Mouse (Mus musculus) intestine, embryonic 14.5 days (tissue): ENCODE results near the gene Gm34653. TPM values are rescaled to one million over a fixed set of nuclear protein-coding genes. Genes with fewer than 3 reads are reported as not detected.
"Not testable (repeated sequence)": the region's sequence is repeated elsewhere in the genome, so short reads cannot be mapped to it uniquely, and the experiment has no call there.

Experiments used
- ATAC-seq: fragments of 200-750 bp; cut with Nextera tagmentation; replicated peaks from 2 replicates; pipeline ENCODE4 v1.8.0; 2017; ENCODE audit warnings: low read depth, moderate number of reproducible peaks, moderate TSS enrichment, moderate library complexity; ENCODE audit not compliant: low FRiP score, low TSS enrichment
- DNase-seq: peaks from one replicate; pipeline ENCODE4 v3.0.0-alpha.2; 2018; ENCODE audit warnings: low spot score
- H3K27ac ChIP-seq: fragments of 300-500 bp; sonication (generic); 2 replicates; pipeline ENCODE4 v1.5.1; 2014; ENCODE audit warnings: low read depth, mild to moderate bottlenecking, control low read depth
- H3K27me3 ChIP-seq: fragments of 300-500 bp; sonication (generic); replicated peaks from 2 replicates; pipeline ENCODE4 v1.6.1; 2014; ENCODE audit warnings: low read length, control low read depth; ENCODE audit not compliant: control insufficient read depth, insufficient read depth
- H3K36me3 ChIP-seq: fragments of 300-500 bp; sonication (generic); 2 replicates; pipeline ENCODE4 v1.6.1; 2014; ENCODE audit warnings: low read length, control low read depth; ENCODE audit not compliant: control insufficient read depth, insufficient read depth
- H3K4me1 ChIP-seq: fragments of 300-500 bp; sonication (generic); replicated peaks from 2 replicates; pipeline ENCODE4 v1.6.1; 2014; ENCODE audit warnings: low read length, control low read depth, mixed read lengths; ENCODE audit not compliant: control insufficient read depth, insufficient read depth
- H3K4me2 ChIP-seq: fragments of 300-500 bp; sonication (generic); 2 replicates; pipeline ENCODE4 v1.6.1; 2014; ENCODE audit warnings: low read length
- H3K4me3 ChIP-seq: fragments of 300-500 bp; sonication (generic); 2 replicates; pipeline ENCODE4 v1.5.1; 2014; ENCODE audit warnings: low read depth, low read length, control low read depth, mixed read lengths
- H3K9ac ChIP-seq: fragments of 300-500 bp; sonication (generic); 2 replicates; pipeline ENCODE4 v1.6.1; 2014; ENCODE audit warnings: mild to moderate bottlenecking, low read length
- H3K9me3 ChIP-seq: fragments of 300-500 bp; sonication (generic); 2 replicates; pipeline ENCODE4 v1.6.1; 2016; ENCODE audit warnings: low read length, control low read depth; ENCODE audit not compliant: control insufficient read depth
- WGBS: fragments of 180-500 bp; shearing (Covaris S2); extraction: QIAGEN DNeasy Blood & Tissue Kit; methylation state at CpG from one replicate; pipeline ENCODE4 v1.1.7; 2014; 5-methylcytosine and 5-hydroxymethylcytosine counted together
- polyA plus RNA-seq: library from polyadenylated mRNA; unstranded; fragments of >200 nt; fragmentation: Nextera tagmentation; extraction: Ambion mirVana; gene quantifications from 2 replicates; pipeline ENCODE4 v1.2.1, GENCODE M21; 2014

Gm34653 gene
- polyA plus RNA-seq, 1 experiment from 2014 or later: not detected

DNA sequence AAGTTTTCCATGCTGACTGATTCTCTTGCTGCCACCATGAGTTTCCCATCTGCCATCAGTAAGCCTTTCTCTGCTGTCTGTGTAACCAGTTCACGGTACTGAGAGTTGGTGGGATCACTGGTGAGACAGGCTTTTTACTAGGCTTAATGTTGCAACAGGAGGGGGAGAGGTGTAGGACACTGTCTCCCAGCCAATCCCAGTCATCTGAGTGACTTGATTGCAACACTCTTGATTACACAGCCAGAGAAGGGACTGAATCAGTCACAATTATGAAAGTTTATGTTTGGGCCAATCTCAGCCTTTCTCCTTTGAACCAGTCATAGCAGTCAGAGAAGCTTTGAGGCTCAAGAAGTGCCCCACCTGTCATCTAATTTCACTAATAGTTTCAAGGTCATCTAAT lies 4.8 kb upstream of the Gm34653 start:
- Histone ChIP-seq H3K4me3 (no peak overlapping the region), H3K4me2 (no peak overlapping the region), H3K9ac (no peak overlapping the region), H3K27ac (no peak overlapping the region), H3K27me3 (no peaks in the 10 kb centered on the region), H3K36me3 (no peaks in the 10 kb centered on the region; the same call in 1 of the 2 replicates), H3K4me1 (peaks cover 13% of the 10 kb centered on the region; the same call in 1 of the 2 replicates), H3K9me3 (no peaks in the 10 kb centered on the region)
- no peak for ATAC-seq
- no peak for DNase-seq
- 92% methylated on average over 1 of the region's 1 CpGs for WGBS

DNA sequence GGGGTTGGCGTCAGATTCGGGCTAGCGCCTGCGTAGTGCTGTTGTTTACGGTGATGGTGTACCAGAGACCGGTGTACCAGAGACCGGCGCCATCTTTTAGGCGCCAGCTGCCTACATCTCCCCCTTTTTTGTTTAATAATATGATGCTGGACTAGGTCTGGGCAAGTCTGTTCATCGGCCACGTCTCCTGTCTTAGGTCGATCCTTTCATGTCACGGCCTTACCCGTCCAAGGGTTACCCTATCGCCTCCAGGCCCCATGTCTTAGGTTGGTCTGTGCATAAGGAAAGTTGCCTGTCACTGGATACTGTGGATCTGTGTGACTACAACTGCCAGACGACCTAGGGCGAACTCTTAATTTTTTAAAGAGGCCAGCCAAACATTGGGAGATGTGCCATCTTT lies 2.7 kb upstream of the Gm34653 start:
- H3K4me1 ChIP-seq: not testable (repeated sequence)

DNA sequence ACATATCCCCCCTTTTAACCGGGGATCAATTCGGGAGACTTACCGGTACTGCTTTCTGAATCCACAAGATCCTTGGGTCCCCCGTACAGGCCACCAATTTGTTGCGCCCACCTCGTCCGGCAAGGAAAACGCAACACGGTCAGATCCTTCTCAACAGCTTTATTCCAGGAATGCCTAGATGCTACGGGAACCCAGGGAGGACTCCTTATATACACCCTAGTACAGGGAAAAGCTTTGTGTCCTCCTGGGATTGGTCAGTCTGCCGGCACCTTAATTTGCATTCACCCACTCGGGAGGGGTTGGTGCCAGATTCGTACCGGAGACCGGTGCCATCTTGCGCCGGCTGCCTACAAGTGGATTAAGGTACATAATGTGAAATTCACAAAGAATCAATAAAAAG lies 817 bp downstream of the Gm34653 start:
- no peaks in the 10 kb centered on the region for H3K27me3 ChIP-seq
- H3K4me2 ChIP-seq: no peak overlapping the region
- no peak overlapping the region for H3K27ac ChIP-seq
- ATAC-seq (no peak), DNase-seq (no peak)
- H3K36me3 ChIP-seq: no peaks in the 10 kb centered on the region
- WGBS: 90% methylated on average over 17 of the region's 17 CpGs
- H3K9me3 ChIP-seq: no peaks in the 10 kb centered on the region
- H3K9ac ChIP-seq: no peak overlapping the region
- no peaks in the 10 kb centered on the region for H3K4me1 ChIP-seq
- H3K4me3 ChIP-seq: no peak overlapping the region

More for the DNA sequence above, 2.7 kb upstream of the Gm34653 start:
- 95% methylated on average over 17 of the region's 17 CpGs for WGBS
- ATAC-seq, H3K27ac ChIP-seq, H3K4me3 ChIP-seq, H3K9me3 ChIP-seq, DNase-seq, H3K9ac ChIP-seq, H3K4me2 ChIP-seq, H3K36me3 ChIP-seq, H3K27me3 ChIP-seq: not testable (repeated sequence)

DNA sequence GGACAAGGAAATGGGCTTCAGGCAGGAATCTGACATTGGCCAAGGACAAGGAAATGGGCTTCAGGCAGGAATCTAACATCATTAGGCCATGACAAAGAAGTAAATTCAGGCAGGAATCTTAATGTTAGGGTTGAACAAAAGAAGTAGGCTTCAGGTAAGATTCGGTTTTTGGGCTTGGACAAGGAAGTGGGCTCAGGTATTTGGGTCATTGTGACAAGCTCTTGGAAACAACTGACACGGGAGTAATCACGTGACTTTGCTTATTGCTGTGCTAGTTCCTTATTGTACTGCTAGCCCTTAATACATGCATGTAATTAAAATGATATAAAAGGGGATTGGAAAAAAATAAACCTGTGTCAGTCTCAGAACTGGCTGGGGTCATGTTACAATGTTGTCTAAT lies 2.9 kb downstream of the Gm34653 start:
- no peak overlapping the region for H3K4me2 ChIP-seq
- H3K4me1 ChIP-seq: no peaks in the 10 kb centered on the region
- H3K36me3 ChIP-seq: no peaks in the 10 kb centered on the region
- ATAC-seq (no peak), DNase-seq (no peak)
- H3K9ac ChIP-seq: no peak overlapping the region
- H3K4me3 ChIP-seq: no peak overlapping the region
- WGBS: 77% methylated on average over 3 of the region's 3 CpGs
- no peaks in the 10 kb centered on the region for H3K27me3 ChIP-seq
- H3K27ac ChIP-seq: no peak overlapping the region
- H3K9me3 ChIP-seq: no peaks in the 10 kb centered on the region

DNA sequence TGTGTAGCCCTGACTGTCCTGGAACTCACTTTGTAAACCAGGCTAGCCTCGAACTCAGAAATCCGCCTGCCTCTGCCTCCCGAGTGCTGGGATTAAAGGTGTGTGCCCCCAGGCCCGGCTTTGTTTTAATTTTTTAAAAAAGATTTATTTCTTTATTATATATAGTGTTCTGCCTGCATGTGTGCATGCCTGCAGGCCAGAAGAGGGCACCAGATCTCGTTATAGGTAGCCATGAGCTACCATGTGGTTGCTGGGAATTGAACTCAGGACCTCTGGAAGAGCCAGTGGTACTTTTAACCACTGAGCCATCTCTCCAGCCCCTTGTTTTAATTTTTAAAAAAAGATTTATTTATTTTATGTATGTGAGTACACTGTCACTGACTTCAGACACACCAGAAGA lies 7.3 kb downstream of the Gm34653 start:
- WGBS: 76% methylated on average over 5 of the region's 5 CpGs
- not testable (repeated sequence) for H3K4me3 ChIP-seq, DNase-seq, H3K27me3 ChIP-seq, H3K9ac ChIP-seq, H3K4me1 ChIP-seq, H3K9me3 ChIP-seq, H3K36me3 ChIP-seq, ATAC-seq, H3K27ac ChIP-seq, H3K4me2 ChIP-seq

DNA sequence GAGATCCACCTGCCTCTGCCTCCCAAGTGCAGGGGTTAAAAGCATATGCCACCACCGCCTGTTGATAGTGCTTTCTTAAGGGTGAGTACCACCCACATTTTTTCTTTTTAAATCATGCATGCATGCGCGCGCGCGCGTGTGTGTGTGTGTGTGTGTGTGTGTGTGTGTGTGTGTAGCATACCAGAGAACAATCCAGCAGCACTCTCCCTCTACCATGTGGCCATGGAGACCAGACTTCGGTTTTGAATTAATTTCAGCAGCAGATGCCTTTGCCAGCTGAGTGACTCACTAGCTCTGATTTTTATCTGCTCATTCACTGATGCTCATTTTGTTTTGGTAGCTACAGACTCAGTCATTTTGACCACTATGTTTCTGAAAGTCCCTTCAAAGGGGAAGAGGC lies 8.9 kb downstream of the Gm34653 start:
- Histone ChIP-seq H3K4me1 (no peaks in the 10 kb centered on the region), H3K9ac (no peak overlapping the region), H3K4me2 (no peak overlapping the region), H3K27me3 (no peaks in the 10 kb centered on the region), H3K9me3 (no peaks in the 10 kb centered on the region), H3K36me3 (no peaks in the 10 kb centered on the region), H3K27ac (no peak overlapping the region), H3K4me3 (no peak overlapping the region)
- no peak for ATAC-seq
- DNase-seq: no peak
- WGBS: 90% methylated on average over 8 of the region's 8 CpGs

DNA sequence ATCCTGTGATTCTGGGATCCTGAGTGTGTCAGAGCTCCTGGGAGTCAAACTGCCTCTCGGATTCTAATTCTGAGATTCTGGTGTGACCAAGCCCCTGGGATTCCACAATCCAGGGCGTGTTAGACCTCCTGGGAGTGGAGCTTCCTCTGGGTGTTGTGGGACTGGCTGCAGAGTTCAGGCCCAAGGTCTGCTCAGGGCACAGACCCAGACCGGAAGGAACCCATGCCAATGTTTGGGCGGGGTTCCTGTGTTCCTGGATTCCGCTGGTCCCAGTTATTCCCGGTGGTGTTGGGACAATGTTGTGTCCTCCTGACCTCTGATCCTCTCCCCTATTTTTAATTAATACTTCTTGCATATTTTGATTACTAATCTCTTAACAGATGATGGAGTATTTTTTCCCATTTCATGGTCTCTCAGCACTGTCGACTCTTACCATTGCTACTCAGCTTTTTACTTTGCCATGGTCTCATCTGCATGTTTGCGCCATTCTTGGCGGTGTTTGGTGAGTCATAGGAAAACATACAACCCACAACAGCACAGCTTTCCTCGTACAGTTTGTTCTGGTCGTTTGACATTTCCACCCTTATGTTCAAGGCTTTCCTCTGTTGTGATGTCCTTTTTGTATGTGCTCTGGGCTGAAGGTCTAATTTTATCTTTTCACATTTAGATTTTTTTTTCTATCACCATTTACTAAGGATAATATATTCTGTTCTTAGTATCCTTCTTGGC lies 10.6 kb downstream of the Gm34653 start:
- DNase-seq (no peak), ATAC-seq (no peak)
- H3K27me3 ChIP-seq: no peaks in the 10 kb centered on the region
- no peaks in the 10 kb centered on the region for H3K4me1 ChIP-seq
- no peaks in the 10 kb centered on the region for H3K36me3 ChIP-seq
- no peak overlapping the region for H3K4me3 ChIP-seq
- 83% methylated on average over 11 of the region's 11 CpGs for WGBS
- no peak overlapping the region for H3K9ac ChIP-seq
- no peaks in the 10 kb centered on the region for H3K9me3 ChIP-seq
- no peak overlapping the region for H3K4me2 ChIP-seq
- no peak overlapping the region for H3K27ac ChIP-seq

DNA sequence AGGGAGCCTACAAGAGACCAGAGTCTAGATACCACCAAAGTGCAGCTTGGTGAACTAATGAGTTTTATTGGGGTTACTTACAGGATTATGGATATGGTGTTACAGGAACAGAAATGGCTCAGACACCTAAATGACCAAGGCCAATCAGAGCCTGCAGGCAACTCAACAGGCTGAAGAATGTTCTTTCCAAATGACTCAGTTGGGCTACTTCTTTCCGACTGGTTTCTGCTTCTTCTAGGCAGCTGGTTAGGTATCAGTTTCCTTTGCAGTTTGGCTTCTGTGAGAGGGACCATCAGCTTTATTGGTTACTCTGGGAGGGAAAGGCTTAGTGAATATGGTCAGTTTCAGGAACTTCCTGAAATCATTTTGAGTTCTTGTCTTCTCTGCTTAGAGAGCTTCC lies 14.9 kb downstream of the Gm34653 start:
- no peak overlapping the region for H3K4me3 ChIP-seq
- WGBS: 95% methylated on average over 1 of the region's 1 CpGs
- no peak overlapping the region for H3K4me2 ChIP-seq
- H3K9ac ChIP-seq: no peak overlapping the region
- H3K9me3 ChIP-seq: no peaks in the 10 kb centered on the region
- ATAC-seq: no peak
- DNase-seq: no peak
- H3K27ac ChIP-seq: no peak overlapping the region
- no peaks in the 10 kb centered on the region for H3K27me3 ChIP-seq
- H3K36me3 ChIP-seq: peaks cover 33% of the 10 kb centered on the region
- no peaks in the 10 kb centered on the region for H3K4me1 ChIP-seq

DNA sequence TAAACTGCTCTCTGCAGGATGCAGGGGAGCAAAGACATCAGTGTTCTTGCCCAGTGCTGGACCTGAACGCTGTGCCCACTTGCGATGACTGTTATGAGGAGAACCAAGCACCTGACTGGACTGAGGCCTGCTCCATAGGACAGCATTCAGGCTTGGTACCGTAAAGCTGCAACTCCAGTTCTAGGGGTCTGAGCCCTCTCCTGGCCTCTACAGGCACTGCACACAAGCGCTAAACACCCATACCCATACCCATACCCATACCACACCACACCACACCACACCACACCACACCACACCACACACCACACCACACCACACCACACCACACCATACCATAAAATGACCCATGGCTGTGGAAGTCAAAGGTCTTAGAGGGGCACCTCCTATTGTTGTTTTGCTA lies 22.5 kb downstream of the Gm34653 start:
- Histone ChIP-seq H3K4me1 (no peaks in the 10 kb centered on the region), H3K9ac (no peak overlapping the region), H3K27me3 (no peaks in the 10 kb centered on the region), H3K36me3 (peaks cover 99% of the 10 kb centered on the region), H3K4me2 (no peak overlapping the region), H3K4me3 (no peak overlapping the region), H3K9me3 (no peaks in the 10 kb centered on the region), H3K27ac (no peak overlapping the region)
- 92% methylated on average over 4 of the region's 4 CpGs for WGBS
- DNase-seq (no peak), ATAC-seq (no peak)
